Mouse (Mus musculus): ENCODE data around the gene Rsad1. TPM values are rescaled to one million over a fixed set of nuclear protein-coding genes. Genes with fewer than 3 reads are reported as not detected.
A peak's percentile ranks its signal among the peaks of the same experiment; 100 is the strongest.

Gene Rsad1
- polyA plus RNA-seq, 1 experiment from 2014 or later, result 1.6 TPM

DNA sequence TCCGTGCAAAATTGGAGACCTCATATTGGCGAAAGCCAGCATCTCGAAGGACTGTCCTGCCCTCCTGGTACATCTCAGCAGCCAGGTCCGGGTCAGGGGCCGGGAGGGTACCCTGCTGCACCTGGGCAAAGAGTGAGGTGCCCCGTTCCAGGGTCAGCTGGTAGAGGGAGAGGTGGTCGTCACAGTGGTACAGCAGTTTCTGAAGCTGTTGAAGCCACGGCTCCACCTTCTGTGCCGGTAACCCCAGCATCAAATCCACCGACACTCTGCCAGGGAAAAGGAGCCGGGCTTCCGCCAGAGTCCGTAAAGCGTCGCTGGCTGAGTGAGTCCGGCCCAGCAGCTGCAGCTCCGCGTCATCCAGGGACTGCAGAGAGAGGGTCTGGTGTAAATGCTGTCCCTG, 4.6 kb downstream of the Rsad1 start:
- H3K9ac ChIP-seq (replicated peaks; ENCODE audit: low read depth), result no peak overlapping the region
- H3K27ac ChIP-seq (ENCODE audit: low read length), result no peak overlapping the region
- TF ChIP-seq CTCF (IDR thresholded peaks at IDR 0.05) (no peak), EP300 (IDR thresholded peaks at IDR 0.05) (no peak)
- 50% methylated on average over 18 of the region's 18 CpGs for WGBS
- ATAC-seq, result no peak
- no peaks in the 10 kb centered on the region for H3K27me3 ChIP-seq (replicated peaks; ENCODE audit: insufficient read depth, low read length)
- H3K4me3 ChIP-seq (ENCODE audit: low read depth, low read length), result no peak overlapping the region
- peaks cover 3% of the 10 kb centered on the region for H3K4me1 ChIP-seq (ENCODE audit: insufficient read depth, low read depth, low read length)
- DNase-seq (ENCODE audit: low spot score), result no peak
- no peak overlapping the region for H3K4me2 ChIP-seq (replicated peaks; ENCODE audit: low read depth, low read length)
- no peaks in the 10 kb centered on the region for H3K9me3 ChIP-seq (ENCODE audit: low read length)
- H3K36me3 ChIP-seq (ENCODE audit: insufficient read depth, low read length), result no peaks in the 10 kb centered on the region

DNA sequence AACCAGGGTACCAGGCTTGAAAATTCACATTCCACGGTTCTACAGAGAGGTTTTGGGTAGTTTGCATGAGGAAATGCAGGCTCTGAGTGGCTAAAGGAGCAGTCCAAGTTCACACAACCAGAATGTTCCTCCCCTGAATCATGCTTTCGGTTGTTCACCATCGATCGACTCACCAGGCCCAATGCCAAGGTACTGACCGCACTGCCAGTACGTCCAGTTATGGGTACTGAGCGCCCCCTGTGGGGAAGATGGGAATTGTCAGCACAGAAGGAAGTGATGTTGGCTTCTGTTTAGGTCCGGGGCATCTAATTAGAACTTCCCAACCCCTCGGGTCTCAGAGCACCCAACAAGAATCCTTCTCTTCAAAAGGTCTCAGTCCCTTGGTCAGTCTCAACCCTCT, 5.1 kb downstream of the Rsad1 start:
- TF ChIP-seq EP300 (IDR thresholded peaks at IDR 0.05) (no peak), CTCF (IDR thresholded peaks at IDR 0.05) (peak; percentile 97)
- Histone ChIP-seq H3K4me2 (replicated peaks; ENCODE audit: low read depth, low read length) (peak overlapping the region; percentile 32), H3K36me3 (ENCODE audit: insufficient read depth, low read length) (no peaks in the 10 kb centered on the region), H3K9ac (replicated peaks; ENCODE audit: low read depth) (no peak overlapping the region), H3K4me3 (ENCODE audit: low read depth, low read length) (no peak overlapping the region), H3K27me3 (replicated peaks; ENCODE audit: insufficient read depth, low read length) (no peaks in the 10 kb centered on the region), H3K4me1 (ENCODE audit: insufficient read depth, low read depth, low read length) (peaks cover 3% of the 10 kb centered on the region), H3K27ac (ENCODE audit: low read length) (no peak overlapping the region), H3K9me3 (ENCODE audit: low read length) (no peaks in the 10 kb centered on the region)
- ATAC-seq, result peak; percentile 75
- DNase-seq (ENCODE audit: low spot score), result peak; percentile 97
- 16% methylated on average over 9 of the region's 9 CpGs for WGBS

DNA sequence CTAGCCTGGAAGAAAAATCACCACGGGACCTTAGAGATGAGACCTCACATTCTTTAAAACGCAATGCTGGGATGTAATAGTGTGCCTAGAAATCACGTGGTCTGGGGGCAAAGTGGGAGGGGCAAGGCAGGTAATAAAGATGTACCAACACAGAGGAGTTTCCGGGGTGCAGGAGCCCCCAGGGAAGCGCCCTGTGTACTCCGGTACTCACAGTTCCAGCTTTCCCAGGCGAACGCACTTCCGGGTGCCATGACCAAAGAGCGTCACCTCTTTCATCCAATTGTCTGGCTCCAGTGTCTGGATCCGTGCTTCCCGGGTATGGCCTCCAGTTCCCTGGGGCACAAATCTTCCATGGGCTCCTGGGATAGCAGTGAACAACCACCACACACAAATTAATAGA, 5.7 kb downstream of the Rsad1 start:
- H3K9ac ChIP-seq (replicated peaks; ENCODE audit: low read depth), result no peak overlapping the region
- 0 out of 2 replicates have a peak overlapping the region, but pooled peaks have one; percentile 32 for H3K4me2 ChIP-seq (replicated peaks; ENCODE audit: low read depth, low read length)
- ATAC-seq (no peak), DNase-seq (ENCODE audit: low spot score) (no peak)
- no peak for TF ChIP-seq CTCF (IDR thresholded peaks at IDR 0.05)
- no peak for TF ChIP-seq EP300 (IDR thresholded peaks at IDR 0.05)
- 86% methylated on average over 12 of the region's 12 CpGs for WGBS
- H3K9me3 ChIP-seq (ENCODE audit: low read length), result no peaks in the 10 kb centered on the region
- no peaks in the 10 kb centered on the region for H3K36me3 ChIP-seq (ENCODE audit: insufficient read depth, low read length)
- no peak overlapping the region for H3K4me3 ChIP-seq (ENCODE audit: low read depth, low read length)
- peaks cover 3% of the 10 kb centered on the region for H3K4me1 ChIP-seq (ENCODE audit: insufficient read depth, low read depth, low read length)
- H3K27ac ChIP-seq (ENCODE audit: low read length), result no peak overlapping the region
- no peaks in the 10 kb centered on the region for H3K27me3 ChIP-seq (replicated peaks; ENCODE audit: insufficient read depth, low read length)

DNA sequence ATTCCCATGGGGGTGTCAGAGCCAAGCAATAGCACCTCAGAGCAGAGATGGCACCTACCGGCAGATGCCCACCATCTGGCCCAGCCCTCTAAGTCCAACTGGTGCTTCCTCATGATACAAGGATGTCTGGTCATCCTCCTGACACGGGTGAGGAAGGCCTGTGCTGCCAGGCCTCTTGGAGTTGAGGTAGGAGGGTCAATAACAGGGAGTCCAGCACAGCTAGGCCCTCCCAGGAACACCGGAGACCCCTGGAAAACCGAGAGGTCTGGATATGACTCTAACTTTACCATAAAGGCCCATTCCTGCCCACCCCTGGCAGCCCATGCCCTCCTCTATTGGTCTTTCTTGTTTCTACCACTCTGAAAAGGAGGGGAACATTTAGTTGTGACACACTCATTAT, 6.7 kb downstream of the Rsad1 start:
- H3K9ac ChIP-seq (replicated peaks; ENCODE audit: low read depth), result no peak overlapping the region
- H3K36me3 ChIP-seq (ENCODE audit: insufficient read depth, low read length), result no peaks in the 10 kb centered on the region
- 87% methylated on average over 4 of the region's 4 CpGs for WGBS
- peaks cover 3% of the 10 kb centered on the region; the same call in 1 of the 2 replicates for H3K4me1 ChIP-seq (ENCODE audit: insufficient read depth, low read depth, low read length)
- H3K4me2 ChIP-seq (replicated peaks; ENCODE audit: low read depth, low read length), result no peak overlapping the region
- no peak for ATAC-seq
- no peaks in the 10 kb centered on the region for H3K27me3 ChIP-seq (replicated peaks; ENCODE audit: insufficient read depth, low read length)
- no peak overlapping the region for H3K27ac ChIP-seq (ENCODE audit: low read length)
- no peak for TF ChIP-seq CTCF (IDR thresholded peaks at IDR 0.05)
- TF ChIP-seq EP300 (IDR thresholded peaks at IDR 0.05), result no peak
- H3K4me3 ChIP-seq (ENCODE audit: low read depth, low read length), result no peak overlapping the region
- no peak for DNase-seq (ENCODE audit: low spot score)
- H3K9me3 ChIP-seq (ENCODE audit: low read length), result no peaks in the 10 kb centered on the region

DNA sequence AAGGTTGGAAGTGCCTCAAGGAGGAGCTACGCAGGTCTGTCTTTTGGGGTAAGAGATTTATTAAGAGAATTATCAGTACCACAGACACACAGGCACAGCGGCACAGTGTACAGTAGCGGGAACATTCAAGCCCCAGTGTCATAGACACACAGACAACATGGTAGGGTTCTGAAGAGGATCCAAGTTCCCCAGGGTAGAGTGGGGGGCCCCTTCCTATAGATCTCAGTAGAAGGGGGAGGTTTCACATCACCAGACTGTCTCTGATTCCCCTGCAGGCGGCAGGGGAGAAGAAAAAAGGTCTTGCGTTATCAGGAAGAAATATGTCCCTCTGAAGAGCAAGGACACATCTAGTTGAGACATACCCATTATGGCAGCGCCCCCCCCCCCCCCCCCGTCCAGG, 9.3 kb downstream of the Rsad1 start:
- Histone ChIP-seq H3K36me3 (ENCODE audit: insufficient read depth, low read length) (no peaks in the 10 kb centered on the region), H3K9ac (replicated peaks; ENCODE audit: low read depth) (no peak overlapping the region), H3K27ac (ENCODE audit: low read length) (no peak overlapping the region), H3K9me3 (ENCODE audit: low read length) (no peaks in the 10 kb centered on the region), H3K4me3 (ENCODE audit: low read depth, low read length) (no peak overlapping the region), H3K27me3 (replicated peaks; ENCODE audit: insufficient read depth, low read length) (no peaks in the 10 kb centered on the region), H3K4me2 (replicated peaks; ENCODE audit: low read depth, low read length) (no peak overlapping the region), H3K4me1 (ENCODE audit: insufficient read depth, low read depth, low read length) (peaks cover 3% of the 10 kb centered on the region; the same call in 1 of the 2 replicates)
- 79% methylated on average over 7 of the region's 7 CpGs for WGBS
- ATAC-seq (no peak), DNase-seq (ENCODE audit: low spot score) (no peak)
- TF ChIP-seq CTCF (IDR thresholded peaks at IDR 0.05) (no peak), EP300 (IDR thresholded peaks at IDR 0.05) (no peak)

DNA sequence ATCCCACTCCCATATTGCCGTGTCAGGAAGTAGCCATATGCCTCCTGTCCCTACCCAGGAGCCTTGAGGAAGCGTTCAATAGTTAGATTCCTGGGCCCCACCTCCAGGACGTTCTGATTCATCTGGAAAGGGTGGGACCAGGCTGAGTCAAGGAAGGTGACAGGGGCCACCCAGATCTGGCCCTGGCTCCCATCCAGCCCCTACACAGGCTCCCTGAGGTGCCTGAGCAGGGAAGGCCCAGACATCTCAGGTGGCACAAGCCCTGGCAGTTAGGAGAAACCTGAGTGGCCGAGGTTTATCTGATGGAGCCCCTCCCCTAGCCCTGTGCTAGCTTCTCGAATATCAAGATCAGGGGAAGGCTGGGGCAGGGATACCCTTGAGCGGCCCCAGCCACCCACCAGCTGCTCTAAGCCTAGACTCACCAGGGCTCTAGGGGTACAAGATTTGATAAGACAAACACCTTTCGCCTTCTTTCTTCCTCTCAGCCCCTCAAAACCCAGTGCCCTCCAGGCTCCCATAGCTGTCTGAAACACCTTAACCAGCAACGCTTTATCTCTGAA, 10.2 kb downstream of the Rsad1 start:
- no peak overlapping the region for H3K27ac ChIP-seq (ENCODE audit: low read length)
- WGBS, result 51% methylated on average over 8 of the region's 8 CpGs
- no peak for DNase-seq (ENCODE audit: low spot score)
- no peak overlapping the region for H3K4me2 ChIP-seq (replicated peaks; ENCODE audit: low read depth, low read length)
- H3K27me3 ChIP-seq (replicated peaks; ENCODE audit: insufficient read depth, low read length), result no peaks in the 10 kb centered on the region
- no peaks in the 10 kb centered on the region for H3K36me3 ChIP-seq (ENCODE audit: insufficient read depth, low read length)
- no peak overlapping the region for H3K9ac ChIP-seq (replicated peaks; ENCODE audit: low read depth)
- no peaks in the 10 kb centered on the region for H3K9me3 ChIP-seq (ENCODE audit: low read length)
- peaks cover 2% of the 10 kb centered on the region; the same call in 1 of the 2 replicates for H3K4me1 ChIP-seq (ENCODE audit: insufficient read depth, low read depth, low read length)
- no peak for ATAC-seq
- no peak overlapping the region for H3K4me3 ChIP-seq (ENCODE audit: low read depth, low read length)
- no peak for TF ChIP-seq CTCF (IDR thresholded peaks at IDR 0.05)
- TF ChIP-seq EP300 (IDR thresholded peaks at IDR 0.05), result no peak

DNA sequence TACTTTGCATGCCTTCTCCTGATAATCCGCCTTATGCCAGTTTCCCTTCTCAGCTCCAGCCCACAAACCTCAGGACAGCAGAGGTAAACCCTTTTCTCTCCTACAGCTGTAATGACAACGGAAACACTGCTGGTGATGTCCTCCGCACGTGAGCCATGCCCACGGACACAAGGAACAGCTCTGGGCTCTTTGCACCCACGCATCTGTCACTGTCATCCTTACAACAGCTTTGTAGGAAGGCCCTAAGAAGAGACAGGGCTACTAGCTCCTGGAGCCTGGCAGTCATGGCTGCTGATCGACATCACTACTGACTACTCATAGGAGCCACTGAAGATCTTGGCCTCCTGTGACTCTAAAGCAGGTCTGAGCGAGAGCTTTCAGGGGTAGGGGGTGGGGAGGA, 15.9 kb downstream of the Rsad1 start:
- 77% methylated on average over 8 of the region's 8 CpGs for WGBS
- Histone ChIP-seq H3K4me3 (ENCODE audit: low read depth, low read length) (no peak overlapping the region), H3K36me3 (ENCODE audit: insufficient read depth, low read length) (no peaks in the 10 kb centered on the region), H3K4me1 (ENCODE audit: insufficient read depth, low read depth, low read length) (no peaks in the 10 kb centered on the region), H3K9me3 (ENCODE audit: low read length) (no peaks in the 10 kb centered on the region), H3K27me3 (replicated peaks; ENCODE audit: insufficient read depth, low read length) (no peaks in the 10 kb centered on the region), H3K27ac (ENCODE audit: low read length) (no peak overlapping the region), H3K4me2 (replicated peaks; ENCODE audit: low read depth, low read length) (no peak overlapping the region), H3K9ac (replicated peaks; ENCODE audit: low read depth) (no peak overlapping the region)
- TF ChIP-seq CTCF (IDR thresholded peaks at IDR 0.05) (no peak), EP300 (IDR thresholded peaks at IDR 0.05) (no peak)
- ATAC-seq (no peak), DNase-seq (ENCODE audit: low spot score) (no peak)

Measured in lung, postnatal 0 days (tissue).